Mouse (Mus musculus) spleen, postnatal 14 days (tissue): ENCODE measurements around the gene Tfam.

ENCODE experiments used
- DNase-seq, 2 experiments: peaks; one replicate each; pipeline ENCODE4 v3.0.0; 2021 to 2022; ENCODE audit warnings: low spot score in 2 of 2

The Tfam gene

DNA sequence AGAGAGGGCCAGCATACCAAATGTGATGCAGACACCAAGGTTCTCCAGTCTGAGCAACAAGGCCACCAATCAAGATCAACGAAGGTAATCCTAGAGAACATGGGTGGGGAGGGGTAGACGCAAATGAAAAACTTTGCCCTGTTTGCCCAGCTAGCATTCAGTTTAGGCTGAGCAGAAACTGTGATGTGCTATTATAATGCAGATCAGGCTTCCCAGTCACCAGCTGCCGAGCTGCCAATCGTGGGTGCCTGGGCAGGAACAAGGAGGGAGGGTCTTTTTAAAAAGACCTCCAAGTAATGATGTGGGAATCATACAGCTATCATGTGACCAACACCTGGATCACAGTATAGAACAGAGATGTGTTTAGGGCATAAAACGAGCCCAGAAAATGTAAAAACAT, 15.0 kb downstream of the Tfam start:
- no peak for DNase-seq

DNA sequence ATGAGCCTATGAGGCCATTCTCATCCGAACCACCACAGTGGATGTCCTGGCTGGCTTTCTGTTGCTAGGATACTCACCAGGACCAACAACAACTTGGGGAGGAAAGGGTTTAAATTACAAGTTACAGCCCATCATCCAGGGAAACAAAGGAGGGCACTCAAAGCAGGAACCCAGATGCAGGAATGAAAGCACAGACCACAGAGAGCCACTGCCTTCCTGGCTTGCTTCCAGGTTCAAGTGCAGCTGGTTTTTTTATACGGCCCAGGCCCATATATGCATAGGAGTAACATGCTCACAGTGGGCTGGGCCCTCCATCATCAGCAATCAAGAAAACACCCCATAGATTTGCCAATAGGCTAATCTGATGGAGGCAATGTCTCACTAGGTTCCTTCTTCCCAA, 15.4 kb downstream of the Tfam start:
- no peak for DNase-seq

DNA sequence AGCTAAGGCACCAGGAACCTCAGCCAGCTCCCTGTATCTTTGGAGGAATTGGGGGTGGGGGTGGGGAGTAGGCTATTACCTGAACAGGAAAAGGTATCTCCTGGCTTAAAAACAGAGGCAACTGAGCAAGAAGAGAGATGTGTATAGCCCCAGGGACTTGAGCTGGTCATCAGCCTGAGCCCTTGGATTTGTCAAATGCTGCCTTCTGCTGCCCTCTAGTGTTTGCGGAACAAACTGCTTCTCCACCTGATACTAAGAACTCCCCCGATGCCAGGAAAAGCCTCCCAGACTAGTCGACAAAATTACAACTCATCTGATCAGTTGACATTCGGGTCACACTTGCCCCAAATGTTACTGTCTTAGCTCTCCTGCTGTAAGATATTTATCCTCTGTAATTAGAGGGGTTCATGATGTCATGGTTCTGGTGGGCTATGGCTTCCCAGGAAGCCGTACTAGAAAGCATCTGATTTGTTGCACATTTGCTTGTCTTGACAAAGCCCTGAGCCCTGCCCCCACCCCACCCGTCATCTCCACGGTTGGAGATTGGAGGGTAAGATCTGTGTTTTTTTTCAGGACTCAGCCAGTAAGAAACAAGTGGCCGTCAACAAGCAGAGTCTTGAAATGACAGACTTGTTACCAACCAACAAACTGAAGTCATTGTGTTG, 19.7 kb downstream of the Tfam start:
- DNase-seq: peak in 1 of 2 experiments; percentile 45

DNA sequence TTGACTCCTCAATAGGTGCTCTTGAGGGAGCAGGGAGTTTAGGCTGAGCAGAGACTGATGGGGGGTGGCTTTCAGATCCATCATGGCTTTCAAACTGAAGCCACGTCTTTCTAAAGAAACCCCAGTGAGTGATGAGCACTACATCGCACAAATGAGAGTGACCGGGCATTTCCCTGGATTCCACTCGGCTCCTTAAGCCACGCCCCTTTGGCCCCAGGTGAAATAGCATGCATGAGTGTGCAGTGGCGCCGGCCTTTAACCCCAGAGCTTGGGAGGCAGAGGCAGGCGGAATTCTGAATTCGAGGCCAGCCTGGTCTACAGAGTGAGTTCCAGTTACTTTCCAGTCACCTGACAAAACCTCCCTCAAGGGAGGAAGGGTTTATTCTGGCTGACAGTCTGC, 22.1 kb downstream of the Tfam start:
- no peak for DNase-seq

DNA sequence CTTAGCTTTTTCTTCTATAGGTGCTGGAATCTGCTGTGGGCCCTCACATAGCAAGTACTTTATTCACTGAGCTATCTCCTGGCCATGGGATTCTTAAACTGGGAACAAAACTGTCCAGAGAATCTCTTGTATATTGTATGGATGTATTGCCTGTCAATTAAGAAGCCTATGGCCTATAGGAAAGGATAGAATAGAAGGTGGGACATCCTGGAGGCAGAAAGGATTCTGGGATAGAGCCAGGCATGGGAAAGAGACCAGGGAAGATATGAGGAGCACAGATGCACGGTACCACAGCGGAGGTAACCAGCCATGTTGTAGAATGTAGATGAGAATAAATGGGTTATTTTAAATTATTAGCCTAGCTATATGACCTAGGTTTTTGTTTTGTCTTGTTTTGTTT, 36.6 kb downstream of the Tfam start:
- DNase-seq: no peak

DNA sequence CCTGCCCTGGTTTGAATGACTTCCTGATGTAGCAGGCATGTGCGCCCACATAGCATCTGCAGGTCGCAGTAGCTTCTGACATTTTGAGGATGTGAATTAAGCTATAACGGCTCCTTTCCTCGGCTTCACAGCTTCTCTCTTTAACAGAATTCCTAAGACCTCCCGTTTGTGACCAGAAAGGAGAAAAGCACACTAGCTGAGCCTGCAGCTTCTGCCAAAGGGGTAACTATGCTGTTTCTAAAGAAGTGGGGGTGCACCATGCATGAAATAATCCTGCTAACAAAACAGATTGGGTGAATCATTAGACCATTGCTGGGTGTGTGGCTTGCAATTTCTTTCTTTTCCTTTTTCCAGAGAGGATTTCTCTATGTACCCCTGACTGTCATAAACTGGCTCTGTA, 37.1 kb downstream of the Tfam start:
- no peak for DNase-seq

DNA sequence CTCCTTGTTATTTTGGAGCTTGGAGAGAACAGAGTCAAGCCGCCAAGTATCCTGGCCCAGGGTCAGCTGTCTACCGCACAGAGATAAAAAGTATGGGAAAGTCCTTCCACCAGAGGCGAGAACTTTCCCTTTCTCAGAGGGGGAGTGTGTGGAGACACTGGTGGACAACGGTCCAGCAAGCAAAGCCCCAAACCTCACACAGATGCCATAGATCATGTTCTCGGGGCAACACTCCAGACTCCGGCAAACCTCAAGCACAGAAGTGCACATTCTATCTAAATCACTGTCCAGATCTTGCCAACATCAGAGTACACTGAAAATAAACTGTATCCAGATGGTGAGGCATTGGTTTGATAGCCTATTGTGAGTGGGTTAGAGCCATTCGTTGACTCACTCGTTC, 39.4 kb downstream of the Tfam start:
- DNase-seq: no peak

DNA sequence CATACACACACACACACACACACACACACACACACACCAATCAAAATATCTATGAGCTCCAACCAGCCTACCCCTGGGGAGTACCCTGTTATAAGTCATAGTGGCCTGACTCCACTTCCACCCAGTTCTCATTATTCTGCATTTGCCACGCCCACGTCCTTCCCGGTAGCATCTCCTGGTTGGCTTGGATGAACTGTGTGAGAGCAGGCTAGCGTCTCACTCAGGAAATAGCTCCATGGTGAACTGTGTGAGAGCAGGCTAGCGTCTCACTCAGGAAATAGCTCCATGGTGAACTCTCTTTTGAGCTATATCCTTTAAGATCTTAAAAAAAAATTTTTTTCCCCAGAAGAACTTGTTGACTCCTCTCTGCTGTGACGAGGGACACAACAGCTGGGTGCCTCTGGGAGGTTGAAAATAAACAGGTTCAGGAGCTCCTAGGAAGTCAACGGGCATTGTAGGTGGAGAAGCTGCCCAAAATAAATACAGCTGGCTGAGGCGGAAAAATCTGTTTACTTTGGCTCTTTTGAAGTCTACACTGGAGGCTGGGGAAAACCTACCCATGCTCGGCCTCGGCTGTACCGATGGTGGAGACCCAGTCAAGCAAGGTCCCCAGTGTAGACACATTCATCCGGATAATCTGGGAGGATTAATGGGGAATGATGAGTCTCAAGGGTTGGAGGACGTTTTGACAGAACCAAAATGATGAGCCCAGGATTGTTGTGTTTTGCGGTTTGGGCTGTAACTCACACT, 40.9 kb downstream of the Tfam start:
- no peak for DNase-seq

DNA sequence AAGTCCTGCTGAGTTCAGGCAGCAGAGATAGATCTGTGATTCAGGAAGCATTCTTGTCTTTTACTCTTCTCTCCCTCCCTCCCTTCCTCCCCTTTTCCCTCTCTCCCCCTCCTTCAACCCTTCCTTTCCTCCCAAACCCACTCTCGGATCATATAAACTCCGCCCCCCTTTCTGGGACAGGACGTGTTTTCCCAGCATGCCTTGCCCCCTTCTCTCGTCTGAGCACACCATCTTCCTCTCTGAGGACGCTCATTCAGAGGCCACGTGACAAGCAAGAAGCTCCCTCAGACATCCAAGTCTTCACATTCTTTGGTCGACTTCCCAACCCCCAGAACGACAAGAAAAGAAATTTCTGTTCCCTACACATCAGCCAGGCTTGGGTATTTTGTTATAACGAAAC, 42.6 kb downstream of the Tfam start:
- no peak for DNase-seq

DNA sequence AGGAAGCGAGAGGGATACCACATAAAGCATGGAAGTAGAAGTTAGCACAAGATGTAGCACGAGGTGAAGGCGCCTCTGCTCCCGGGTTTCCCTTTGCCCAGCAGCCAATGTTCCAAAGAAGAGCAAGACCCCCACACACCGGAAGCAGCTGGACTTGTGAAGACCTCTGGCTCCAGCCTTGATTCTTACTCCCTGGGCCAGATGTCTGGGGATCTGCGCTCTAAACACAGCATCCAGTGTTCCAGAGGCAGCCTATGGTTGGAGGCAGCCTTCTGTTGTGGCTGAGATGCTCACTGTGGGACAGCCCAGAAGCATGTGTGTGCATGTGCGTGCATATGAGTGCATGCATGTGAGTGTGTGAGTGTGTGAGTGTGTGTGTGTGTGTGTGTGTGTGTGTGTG, 43.4 kb downstream of the Tfam start:
- DNase-seq: no peak

DNA sequence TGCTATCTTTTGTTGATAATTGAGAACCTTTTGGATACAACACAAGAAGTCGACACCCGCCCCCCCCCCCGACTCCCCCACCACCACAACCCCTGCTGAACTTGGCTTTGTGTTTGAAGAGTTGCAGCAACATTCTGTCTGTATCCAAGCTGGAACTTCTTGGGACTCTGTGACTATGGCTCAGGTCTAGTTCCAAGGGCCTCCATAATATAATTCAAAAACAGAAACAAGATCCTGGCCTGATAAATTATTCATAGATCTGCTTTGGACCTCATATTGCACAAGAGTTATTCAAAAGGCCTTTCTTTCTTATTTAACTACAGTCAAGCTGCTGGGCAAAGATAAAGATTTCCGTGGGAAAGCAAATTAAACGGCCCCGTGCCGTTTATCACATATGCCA, 44.8 kb downstream of the Tfam start:
- no peak for DNase-seq

DNA sequence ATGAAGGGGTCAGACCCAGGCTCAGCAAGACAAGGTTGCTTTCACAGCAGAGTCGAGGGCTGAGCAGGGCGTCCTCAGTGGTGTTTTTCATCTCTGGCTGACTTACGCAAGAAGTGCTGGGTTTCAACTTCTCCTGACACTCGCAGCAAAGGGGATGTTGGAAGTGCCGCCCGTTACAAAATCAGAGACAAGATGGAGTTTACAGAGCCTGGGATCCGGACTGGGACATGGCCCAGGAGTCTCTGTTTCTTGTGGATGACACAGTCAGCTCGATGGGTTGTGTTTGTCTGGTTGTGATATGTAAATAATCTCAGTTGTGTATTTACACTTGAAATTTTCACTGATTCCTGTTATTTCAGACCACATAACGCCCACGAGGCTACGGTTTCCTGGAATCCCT, 45.2 kb downstream of the Tfam start:
- no peak for DNase-seq

DNA sequence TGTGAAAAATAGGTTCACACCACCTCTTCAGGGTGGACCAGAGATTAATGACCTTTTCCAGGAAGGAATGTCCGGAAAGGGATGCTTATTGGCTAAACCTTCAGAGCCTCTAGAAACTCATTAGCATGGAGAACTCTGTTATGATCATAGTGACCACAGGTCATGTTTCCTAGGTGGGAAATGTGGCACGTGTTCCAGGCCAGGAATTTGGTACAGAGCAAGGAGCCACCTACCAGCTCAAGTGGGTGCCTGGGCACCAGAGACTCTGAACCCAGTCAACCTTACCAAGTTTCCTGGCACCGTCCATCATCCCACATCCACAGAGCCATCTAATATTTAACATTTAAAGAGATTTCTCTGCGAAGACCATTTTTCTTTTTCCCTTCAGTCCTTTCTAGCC, 49.4 kb downstream of the Tfam start:
- no peak for DNase-seq

DNA sequence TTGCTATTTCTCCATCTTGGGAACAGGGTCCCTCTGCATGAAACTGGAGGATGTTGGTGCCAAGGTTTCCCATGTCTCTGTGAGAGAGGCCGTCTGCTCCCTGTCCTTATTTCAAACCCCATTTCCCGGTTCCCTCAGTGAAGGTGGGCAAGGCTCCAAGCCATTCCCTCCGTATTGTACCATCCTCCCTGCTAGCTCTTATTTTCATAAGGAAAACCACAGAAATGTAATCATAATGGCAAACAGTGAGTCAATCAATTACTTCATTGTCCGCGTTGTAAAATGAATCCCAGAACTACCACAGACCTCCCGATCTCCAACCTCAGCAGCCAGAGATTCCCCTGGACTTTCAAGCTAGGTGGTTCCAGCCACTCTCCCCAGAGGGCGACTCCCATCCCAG, 53.0 kb downstream of the Tfam start:
- no peak for DNase-seq

DNA sequence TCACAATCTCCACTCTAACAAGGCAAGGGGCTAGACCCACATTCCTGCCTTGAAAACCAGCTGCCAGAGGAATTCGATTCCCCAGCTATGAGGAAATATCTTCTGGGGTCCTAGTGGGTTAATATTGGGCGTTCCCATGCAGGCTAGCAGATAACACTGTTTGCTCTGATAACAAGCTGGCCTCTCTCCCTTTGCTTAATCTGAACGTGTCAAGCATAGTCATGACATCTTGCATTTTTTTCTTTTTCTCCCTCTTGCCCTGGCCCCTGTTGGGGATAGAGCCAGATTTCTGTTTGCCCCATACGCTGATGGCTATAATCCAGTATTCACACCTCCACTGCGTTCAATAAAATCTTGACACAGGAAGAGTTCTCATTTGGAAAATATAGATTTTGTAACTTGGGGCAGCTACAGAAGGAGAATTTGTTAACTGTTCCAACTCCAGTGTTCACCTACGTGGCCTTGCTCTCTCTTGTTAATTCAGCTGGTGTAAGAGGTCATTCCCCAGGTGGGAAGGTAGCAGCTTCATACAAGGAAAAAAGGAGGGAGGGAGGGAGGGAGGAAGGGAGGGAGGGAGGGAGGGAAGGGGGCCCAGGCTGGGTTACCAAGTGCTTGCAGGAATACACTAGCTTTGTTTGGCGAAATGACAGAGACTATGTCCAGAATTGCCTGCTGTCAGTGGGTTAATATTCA, 54.6 kb downstream of the Tfam start:
- DNase-seq: no peak

DNA sequence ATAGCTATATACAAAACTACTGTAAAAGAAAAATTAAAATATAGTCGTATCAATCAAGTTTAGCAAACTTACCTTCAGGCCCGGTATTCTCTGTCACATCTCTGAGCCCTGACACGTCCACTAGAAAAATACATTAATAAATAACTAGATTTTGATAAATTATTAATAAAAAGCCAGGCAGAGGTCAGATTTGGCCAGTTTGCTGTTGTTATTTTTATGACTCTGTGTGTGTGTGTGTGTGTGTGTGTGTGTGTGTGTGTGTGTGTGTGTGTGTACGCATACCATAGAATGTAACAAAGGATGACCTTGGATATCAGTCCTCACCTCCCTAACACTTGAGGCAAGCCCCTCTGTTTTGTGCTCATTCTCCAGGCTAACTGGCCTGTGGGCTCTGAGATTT, 56.1 kb downstream of the Tfam start:
- no peak for DNase-seq

DNA sequence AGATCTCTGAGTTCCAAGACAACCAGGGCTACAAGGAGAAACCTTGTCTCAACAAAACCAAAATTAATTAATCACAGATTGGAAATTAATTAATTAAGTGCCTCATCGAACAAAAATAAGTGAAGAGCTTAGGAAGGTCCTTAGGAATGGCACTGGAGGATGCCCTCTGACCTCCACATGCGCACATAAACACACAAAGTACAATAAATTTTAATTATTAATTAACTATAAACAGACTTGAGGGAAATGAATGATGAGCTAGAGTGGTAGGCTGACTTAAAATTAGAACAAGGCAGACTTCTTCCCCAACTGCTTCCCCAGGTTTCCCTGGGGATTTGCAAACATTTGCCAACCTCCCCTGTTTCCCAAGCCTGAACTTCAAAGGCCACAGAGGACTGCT, 57.0 kb downstream of the Tfam start:
- DNase-seq: no peak

DNA sequence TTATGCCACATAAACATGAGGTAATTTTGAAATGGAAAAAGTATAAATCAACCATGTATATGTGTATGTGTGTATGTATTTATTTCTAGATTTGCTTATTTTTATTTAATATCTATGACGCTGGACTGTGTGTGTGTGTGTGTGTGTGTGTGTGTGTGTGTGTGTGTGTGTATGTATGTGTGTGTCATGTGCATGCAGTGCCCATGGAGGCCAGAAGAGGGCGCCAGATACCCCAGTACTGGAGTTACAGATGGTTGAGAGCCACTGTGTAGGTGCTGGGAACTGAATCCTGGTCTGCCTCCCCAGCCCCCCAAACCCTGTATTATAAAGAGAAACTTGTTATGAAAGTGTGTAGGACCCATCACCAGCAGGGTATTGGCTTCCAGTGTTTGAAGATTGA, 58.0 kb downstream of the Tfam start:
- DNase-seq: no peak

DNA sequence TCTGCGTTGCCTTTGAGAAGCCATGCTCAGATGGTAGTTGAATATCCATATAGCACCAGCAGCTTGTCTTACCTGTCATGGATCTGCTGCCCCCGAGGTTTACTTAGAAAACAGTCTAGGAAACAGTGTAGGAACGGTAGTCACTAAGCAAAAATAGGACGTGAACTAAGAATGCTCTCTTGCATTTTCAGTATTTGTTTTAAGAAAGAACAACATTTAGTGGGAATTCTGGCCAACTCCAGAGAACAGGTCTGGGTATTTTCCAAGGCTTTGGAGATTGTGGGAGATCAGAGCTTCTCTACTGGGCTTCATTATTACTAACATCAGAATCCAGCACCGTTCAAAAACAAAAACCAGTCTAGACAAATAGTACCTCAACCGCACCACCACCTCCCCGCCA, 60.9 kb downstream of the Tfam start:
- DNase-seq: no peak

DNA sequence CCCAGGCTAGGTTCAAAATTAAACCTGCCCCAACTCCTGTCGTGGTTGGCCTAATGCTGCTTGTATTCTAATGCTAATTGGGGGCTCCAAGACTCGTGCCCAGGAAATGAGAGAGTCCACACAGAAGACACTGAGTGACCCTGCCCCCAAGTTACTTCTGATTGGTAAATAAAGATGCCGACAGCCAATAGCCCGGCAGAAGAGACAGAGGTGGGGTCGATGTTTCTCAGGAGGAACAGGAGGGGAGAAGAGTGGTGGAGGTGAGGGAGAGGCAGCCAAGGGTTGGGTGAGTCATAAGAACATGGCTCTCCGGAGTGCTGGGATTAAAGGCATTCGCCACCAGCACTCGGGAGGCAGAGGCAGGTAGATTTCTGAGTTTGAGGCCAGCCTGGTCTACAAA, 61.7 kb downstream of the Tfam start:
- no peak for DNase-seq
